Mouse (Mus musculus): ENCODE results near the gene Hook2. TPM values are rescaled to one million over a fixed set of nuclear protein-coding genes. Genes with fewer than 3 reads are reported as not detected.

The Hook2 gene
- polyA plus RNA-seq, 1 experiment from 2014 or later: 18.3 TPM

- WGBS: under 1% methylated on average over 41 of the region's 41 CpGs
- peak; percentile 97 for DNase-seq (ENCODE audit: extremely low spot score, low spot score)
- peaks cover 48% of the 10 kb centered on the region for H3K4me1 ChIP-seq
- H3K9me3 ChIP-seq: no peaks in the 10 kb centered on the region
- H3K27ac ChIP-seq: peak overlapping the region; percentile 86
- H3K27me3 ChIP-seq (ENCODE audit: poor library complexity, severe bottlenecking): no peaks in the 10 kb centered on the region
- peak overlapping the region; percentile 82 for H3K4me3 ChIP-seq
- H3K36me3 ChIP-seq (replicated peaks): peaks cover 40% of the 10 kb centered on the region
These were observed 24.6 kb upstream of the Hook2 start for GRCm38 (mm10) chr8:84965731-84966291.

DNA sequence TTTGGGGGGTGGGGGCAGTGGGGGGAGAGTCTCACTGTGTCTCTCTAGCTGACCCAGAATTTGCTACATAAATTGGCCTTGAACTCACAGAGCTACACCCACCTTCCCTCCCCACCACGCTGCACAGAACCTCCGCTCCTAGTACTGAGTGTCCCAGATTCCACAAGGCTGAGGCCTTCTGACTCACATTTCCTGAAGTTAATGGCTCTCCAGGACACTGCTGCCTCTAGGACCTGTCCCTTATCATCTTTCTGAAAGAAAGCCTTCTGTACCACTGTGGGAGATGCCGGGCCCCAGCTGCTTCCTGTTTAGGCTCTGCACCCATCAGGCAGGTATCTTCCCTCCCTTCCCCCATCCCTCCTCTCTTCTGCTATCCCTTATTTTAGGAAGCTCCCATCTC is 23.8 kb upstream of the Hook2 start:
- Histone ChIP-seq H3K27ac (peak overlapping the region; percentile 86), H3K4me3 (peak overlapping the region; percentile 82), H3K9me3 (no peaks in the 10 kb centered on the region), H3K36me3 (replicated peaks) (peaks cover 40% of the 10 kb centered on the region), H3K4me1 (peaks cover 56% of the 10 kb centered on the region), H3K27me3 (ENCODE audit: poor library complexity, severe bottlenecking) (no peaks in the 10 kb centered on the region)
- no peak for DNase-seq (ENCODE audit: extremely low spot score, low spot score)
- WGBS: 52% methylated on average over 3 of the region's 3 CpGs

- H3K9me3 ChIP-seq: no peaks in the 10 kb centered on the region
- H3K36me3 ChIP-seq (replicated peaks): peaks cover 40% of the 10 kb centered on the region
- no peaks in the 10 kb centered on the region for H3K27me3 ChIP-seq (ENCODE audit: poor library complexity, severe bottlenecking)
- H3K4me1 ChIP-seq: peaks cover 60% of the 10 kb centered on the region
- no peak overlapping the region; the same call in 1 of the 2 replicates for H3K27ac ChIP-seq
- peak overlapping the region; percentile 87; the same call in 1 of the 2 replicates for H3K4me3 ChIP-seq
- DNase-seq (ENCODE audit: extremely low spot score, low spot score): no peak
- 88% methylated on average over 13 of the region's 13 CpGs for WGBS
These were observed 22.7 kb upstream of the Hook2 start for GRCm38 (mm10) chr8:84967532-84968304.

GRCm38 (mm10) chr8:84968650-84969049 is 21.8 kb upstream of the Hook2 start:
- Histone ChIP-seq H3K4me3 (peak overlapping the region; percentile 87), H3K36me3 (replicated peaks) (peaks cover 42% of the 10 kb centered on the region), H3K9me3 (no peaks in the 10 kb centered on the region), H3K27ac (peak overlapping the region; percentile 98), H3K4me1 (peaks cover 60% of the 10 kb centered on the region), H3K27me3 (ENCODE audit: poor library complexity, severe bottlenecking) (no peaks in the 10 kb centered on the region)
- 38% methylated on average over 2 of the region's 2 CpGs for WGBS
- DNase-seq (ENCODE audit: extremely low spot score, low spot score): no peak

DNA sequence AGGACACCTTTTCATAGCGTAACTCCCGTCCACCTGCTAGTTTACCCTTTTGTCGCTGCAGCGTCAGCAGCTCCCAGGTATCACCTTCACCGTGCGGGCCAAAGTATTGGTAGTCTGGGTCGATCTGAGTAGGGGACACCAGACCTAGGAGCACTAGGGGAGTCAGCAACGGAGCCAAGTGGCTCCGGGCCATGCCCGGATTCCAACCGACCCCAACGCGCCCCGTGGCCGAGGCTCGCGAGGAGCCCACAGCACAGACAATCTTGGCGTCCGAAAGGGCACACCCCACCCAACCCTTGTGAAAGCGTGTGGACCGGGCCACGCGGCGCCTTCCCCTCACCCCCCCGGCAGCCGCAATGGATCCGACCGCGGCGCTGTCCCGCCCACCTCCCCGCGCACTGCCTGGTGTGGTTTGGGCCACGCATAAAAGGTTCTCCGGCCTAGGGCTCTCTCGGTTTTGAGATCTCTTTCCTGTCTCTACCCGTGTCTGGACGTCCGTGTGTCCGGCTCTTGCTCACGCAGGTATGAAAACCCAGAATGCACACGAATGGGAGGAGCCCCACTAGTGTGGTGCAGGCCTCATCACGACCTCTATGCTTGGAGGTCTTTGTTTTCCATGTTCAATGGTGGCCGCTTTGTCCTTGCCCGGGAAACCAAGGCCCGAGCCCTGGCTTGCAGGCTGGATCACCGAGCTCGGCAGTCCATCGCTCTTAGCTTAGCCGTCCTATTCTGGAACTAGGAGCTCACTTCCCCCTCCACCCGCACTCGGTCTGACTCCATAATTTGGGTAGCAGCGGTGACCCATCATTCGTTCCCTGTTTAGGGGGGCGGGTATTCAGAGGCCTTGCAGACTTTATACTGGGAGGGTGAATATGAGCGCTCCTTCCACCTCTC is 20.9 kb upstream of the Hook2 start, which contains the start of the genes Gm49661, Prdx2 and Rnaseh2a:
Gene Gm49661, minus strand, starts transcription at position 193 of the 894 bp plus-strand sequence.
Gene Prdx2, plus strand, starts transcription at position 347 of the 894 bp plus-strand sequence.
Gene Rnaseh2a, minus strand, starts transcription at position 527 of the 894 bp plus-strand sequence.
- DNase-seq (ENCODE audit: extremely low spot score, low spot score): peak; percentile 84
- Histone ChIP-seq H3K36me3 (replicated peaks) (peaks cover 42% of the 10 kb centered on the region), H3K27ac (peak within 1 kb of the TSS; percentile 98), H3K9me3 (no peaks in the 10 kb centered on the region), H3K4me1 (peaks cover 60% of the 10 kb centered on the region), H3K27me3 (ENCODE audit: poor library complexity, severe bottlenecking) (no peaks in the 10 kb centered on the region), H3K4me3 (peak within 1 kb of the TSS; percentile 87)
- under 1% methylated on average over 56 of the region's 56 CpGs for WGBS

DNA sequence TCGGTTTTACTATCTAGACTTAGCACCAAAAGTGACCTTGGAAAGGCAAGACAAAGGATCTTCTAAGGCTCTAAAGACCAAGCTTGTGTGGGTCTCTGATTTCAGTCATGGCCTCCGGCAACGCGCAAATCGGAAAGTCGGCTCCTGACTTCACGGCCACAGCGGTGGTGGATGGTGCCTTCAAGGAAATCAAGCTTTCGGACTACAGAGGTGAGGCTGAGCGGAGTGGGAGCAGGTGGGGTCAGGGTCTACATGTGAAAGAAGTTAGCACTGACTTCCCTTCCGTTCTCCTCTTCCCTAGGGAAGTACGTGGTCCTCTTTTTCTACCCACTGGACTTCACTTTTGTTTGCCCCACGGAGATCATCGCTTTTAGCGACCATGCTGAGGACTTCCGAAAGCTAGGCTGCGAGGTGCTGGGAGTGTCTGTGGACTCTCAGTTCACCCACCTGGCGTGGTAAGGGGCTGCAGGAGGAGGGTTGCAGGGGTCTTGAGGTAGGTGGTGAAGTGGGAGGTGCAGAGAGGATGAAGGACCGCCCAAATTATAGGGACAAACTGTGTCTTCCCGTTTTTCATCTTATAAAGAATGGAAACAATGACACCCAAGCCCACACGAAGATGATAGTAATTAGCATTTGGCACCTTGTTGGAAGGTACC is 20.1 kb upstream of the Hook2 start:
- Histone ChIP-seq H3K36me3 (replicated peaks) (peaks cover 50% of the 10 kb centered on the region), H3K27me3 (ENCODE audit: poor library complexity, severe bottlenecking) (no peaks in the 10 kb centered on the region), H3K4me1 (peaks cover 56% of the 10 kb centered on the region), H3K27ac (peak overlapping the region; percentile 98), H3K9me3 (no peaks in the 10 kb centered on the region), H3K4me3 (peak overlapping the region; percentile 87)
- WGBS: 14% methylated on average over 21 of the region's 21 CpGs
- DNase-seq (ENCODE audit: extremely low spot score, low spot score): no peak

GRCm38 (mm10) chr8:84970913-84971312 is 19.5 kb upstream of the Hook2 start:
- Histone ChIP-seq H3K27ac (peak overlapping the region; percentile 98), H3K4me1 (peaks cover 58% of the 10 kb centered on the region), H3K36me3 (replicated peaks) (peaks cover 50% of the 10 kb centered on the region), H3K27me3 (ENCODE audit: poor library complexity, severe bottlenecking) (no peaks in the 10 kb centered on the region), H3K4me3 (peak overlapping the region; percentile 87), H3K9me3 (no peaks in the 10 kb centered on the region)
- WGBS: 72% methylated on average over 5 of the region's 5 CpGs
- DNase-seq (ENCODE audit: extremely low spot score, low spot score): no peak

DNA sequence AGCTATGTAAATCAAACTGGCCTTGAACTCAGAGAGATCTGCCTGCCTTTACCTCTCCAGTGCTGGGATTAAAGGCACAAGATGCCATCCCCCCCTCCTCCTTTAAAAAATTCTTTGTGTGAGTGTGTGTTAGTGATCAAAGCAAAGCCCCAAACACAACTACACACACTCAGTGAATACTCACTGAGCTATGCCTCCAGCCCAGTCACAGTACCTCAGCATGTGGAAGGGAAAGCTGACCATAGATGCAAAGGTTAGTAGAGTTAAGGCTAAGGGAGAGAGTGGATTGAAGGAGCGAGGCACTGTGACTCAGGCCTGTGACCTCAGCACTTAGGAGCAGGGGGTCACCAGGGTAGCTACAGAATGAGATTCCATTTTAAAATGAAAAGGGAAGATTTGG is 17.3 kb upstream of the Hook2 start:
- Histone ChIP-seq H3K9me3 (no peaks in the 10 kb centered on the region), H3K4me1 (peaks cover 59% of the 10 kb centered on the region)

DNA sequence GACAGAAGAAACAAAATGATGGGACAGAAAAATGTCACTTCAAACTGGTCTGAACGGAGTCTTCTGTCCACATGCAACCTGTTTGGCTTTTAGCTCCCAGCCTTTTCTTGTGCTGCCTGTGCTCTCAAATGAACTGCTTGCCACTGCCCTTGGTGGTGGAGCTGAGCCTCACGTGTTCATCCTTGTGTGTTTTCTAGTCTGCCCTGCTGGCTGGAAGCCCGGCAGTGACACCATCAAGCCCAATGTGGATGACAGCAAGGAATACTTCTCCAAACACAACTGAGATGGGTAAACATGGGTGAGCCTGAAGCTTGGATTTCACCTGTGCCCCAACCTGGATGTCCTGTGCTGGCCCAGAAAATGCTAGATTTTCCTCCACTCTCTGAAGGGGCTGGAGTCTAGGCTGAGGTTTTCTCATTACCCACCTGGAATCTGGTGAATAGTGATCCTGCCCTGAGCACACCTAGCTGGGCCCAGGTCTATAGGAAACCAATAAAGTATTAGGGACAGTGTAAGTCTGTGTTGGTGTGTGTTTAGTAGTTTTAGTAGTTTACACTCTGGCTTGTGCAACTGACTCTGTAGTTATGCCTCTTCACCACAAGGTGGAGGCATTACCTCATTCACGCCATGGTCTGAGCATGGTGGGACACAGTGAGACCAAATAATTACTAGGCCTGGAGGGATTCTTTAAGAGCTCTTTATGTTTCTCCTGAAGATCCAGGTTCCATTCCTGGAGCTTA is 16.4 kb upstream of the Hook2 start:
- Histone ChIP-seq H3K36me3 (replicated peaks) (peaks cover 50% of the 10 kb centered on the region), H3K27ac (no peak overlapping the region), H3K4me3 (no peak overlapping the region), H3K9me3 (no peaks in the 10 kb centered on the region), H3K27me3 (ENCODE audit: poor library complexity, severe bottlenecking) (peaks cover 24% of the 10 kb centered on the region), H3K4me1 (peaks cover 59% of the 10 kb centered on the region)
- DNase-seq (ENCODE audit: extremely low spot score, low spot score): peak; percentile 60
- WGBS: 69% methylated on average over 4 of the region's 4 CpGs

More for the DNA sequence above, 17.3 kb upstream of the Hook2 start:
- DNase-seq (ENCODE audit: extremely low spot score, low spot score): no peak
- 77% methylated on average over 1 of the region's 1 CpGs for WGBS
- H3K27ac ChIP-seq: no peak overlapping the region
- H3K4me3 ChIP-seq: no peak overlapping the region
- H3K36me3 ChIP-seq (replicated peaks): peaks cover 50% of the 10 kb centered on the region
- H3K27me3 ChIP-seq (ENCODE audit: poor library complexity, severe bottlenecking): peaks cover 15% of the 10 kb centered on the region

DNA sequence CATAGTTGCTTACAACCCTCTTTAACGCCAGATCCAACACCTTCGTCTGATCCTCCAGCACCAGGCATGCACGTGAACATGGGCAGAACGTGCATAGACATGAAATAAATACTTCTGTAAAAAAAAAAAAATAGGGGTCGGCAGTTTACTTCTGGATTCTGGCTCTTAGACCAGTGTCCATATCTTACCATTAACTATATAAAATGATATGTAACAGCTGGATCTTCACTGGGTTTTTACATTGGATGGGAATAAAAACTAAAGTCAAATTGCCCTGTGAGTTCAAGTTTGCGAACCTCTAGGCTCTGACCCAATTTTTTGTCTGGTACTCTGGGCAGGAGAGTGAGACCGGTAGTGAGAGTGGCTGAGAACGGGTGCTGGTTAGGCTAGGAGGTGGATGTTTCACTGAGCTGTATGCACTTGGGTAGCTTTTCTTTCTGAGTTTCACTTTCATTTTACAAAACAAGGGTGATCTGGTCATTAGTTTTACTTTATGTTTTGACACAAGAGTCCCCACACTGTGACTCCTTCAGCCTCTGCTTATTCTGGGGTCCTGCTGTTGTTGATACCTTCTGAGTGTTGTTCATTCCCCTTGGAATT is 15.8 kb upstream of the Hook2 start:
- H3K36me3 ChIP-seq (replicated peaks): peaks cover 50% of the 10 kb centered on the region
- peaks cover 65% of the 10 kb centered on the region for H3K4me1 ChIP-seq
- H3K27ac ChIP-seq: no peak overlapping the region
- WGBS: 83% methylated on average over 8 of the region's 8 CpGs
- H3K27me3 ChIP-seq (ENCODE audit: poor library complexity, severe bottlenecking): peaks cover 31% of the 10 kb centered on the region
- no peaks in the 10 kb centered on the region for H3K9me3 ChIP-seq
- no peak for DNase-seq (ENCODE audit: extremely low spot score, low spot score)
- H3K4me3 ChIP-seq: no peak overlapping the region

DNA sequence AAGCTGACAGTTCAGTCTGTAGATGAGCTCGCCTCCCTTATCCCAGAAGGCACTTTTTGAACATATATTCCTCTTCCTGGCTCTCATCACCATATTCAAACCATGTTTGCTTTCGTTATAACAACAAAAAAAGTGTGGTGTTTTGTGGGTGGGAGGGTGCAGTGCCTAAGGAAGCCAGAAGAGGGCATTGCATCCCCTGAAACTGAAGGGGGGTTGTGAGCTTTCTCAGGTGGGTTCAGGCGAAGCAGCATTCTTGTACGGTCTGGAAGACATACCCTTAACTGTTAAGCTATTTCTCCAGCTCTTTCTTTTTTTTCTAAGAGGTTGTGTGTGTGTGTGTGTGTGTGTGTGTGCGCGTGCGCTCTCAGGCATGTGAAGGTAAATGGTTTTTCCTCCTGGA is 15.0 kb upstream of the Hook2 start:
- Histone ChIP-seq H3K4me3 (peak overlapping the region; percentile 68; the same call in 1 of the 2 replicates), H3K4me1 (peaks cover 70% of the 10 kb centered on the region), H3K36me3 (replicated peaks) (peaks cover 48% of the 10 kb centered on the region), H3K9me3 (no peaks in the 10 kb centered on the region), H3K27ac (no peak overlapping the region), H3K27me3 (ENCODE audit: poor library complexity, severe bottlenecking) (peaks cover 39% of the 10 kb centered on the region)
- peak; percentile 65 for DNase-seq (ENCODE audit: extremely low spot score, low spot score)
- 29% methylated on average over 7 of the region's 7 CpGs for WGBS

Measured in forebrain, embryonic 10.5 days (tissue).